Mouse (Mus musculus) NIH3T3 (cell line): ENCODE results near the gene Vcam1.
A peak's percentile ranks its signal among the peaks of the same experiment; 100 is the strongest.

Source experiments
- DNase-seq: peaks from one replicate; pipeline ENCODE4 v3.0.0-alpha.2; 2012; ENCODE audit warnings: low read depth

Gene Vcam1

GRCm38 (mm10) chr3:116085962-116086361 lies 43.5 kb downstream of the Vcam1 start:
- no peak for DNase-seq

- DNase-seq, result no peak
Observed at GRCm38 (mm10) chr3:116080939-116081676, 48.4 kb downstream of the Vcam1 start.

GRCm38 (mm10) chr3:116080166-116080788 lies 49.2 kb downstream of the Vcam1 start:
- DNase-seq, result peak; percentile 75

GRCm38 (mm10) chr3:116078490-116078889 lies 51.0 kb downstream of the Vcam1 start:
- no peak for DNase-seq

GRCm38 (mm10) chr3:116076739-116077138 lies 52.7 kb downstream of the Vcam1 start:
- DNase-seq, result peak; percentile 41

GRCm38 (mm10) chr3:116072584-116072983 lies 56.9 kb downstream of the Vcam1 start:
- peak; percentile 84 for DNase-seq

GRCm38 (mm10) chr3:116062141-116062540 lies 67.3 kb downstream of the Vcam1 start:
- peak; percentile 56 for DNase-seq

GRCm38 (mm10) chr3:116060320-116060719 lies 69.2 kb downstream of the Vcam1 start:
- DNase-seq, result no peak
